Mouse (Mus musculus) heart, adult 8-10 months (tissue): Measurements from ENCODE around the gene Fau. TPM values are rescaled to one million over a fixed set of nuclear protein-coding genes. Genes with fewer than 3 reads are reported as not detected.

ENCODE experiments used
- DNase-seq: peaks from one replicate; pipeline ENCODE4 v3.0.0; 2022; ENCODE audit warnings: low spot score
- total RNA-seq, 4 experiments: library from RNA; stranded (reverse); gene quantifications; 2 replicates each; pipeline ENCODE4 v1.2.4; 2022

The Fau gene
- total RNA-seq, 4 experiments from 2014 or later: 526 to 624 (median 583) TPM

- no peak for DNase-seq
Measured at GRCm38 (mm10) chr19:6045366-6046293, 12.0 kb upstream of the Fau start.

GRCm38 (mm10) chr19:6046294-6047153 is 11.1 kb upstream of the Fau start, which contains the start of gene Syvn1:
TSS of gene Syvn1 (plus strand) at chr19:6046576.
- DNase-seq: peak; percentile 97

GRCm38 (mm10) chr19:6047154-6047898 is 10.3 kb upstream of the Fau start:
- no peak for DNase-seq

GRCm38 (mm10) chr19:6047899-6048166 is 9.8 kb upstream of the Fau start:
- DNase-seq: no peak

- no peak for DNase-seq
Measured at GRCm38 (mm10) chr19:6048681-6049410, 8.8 kb upstream of the Fau start.

GRCm38 (mm10) chr19:6052516-6052915 is 5.1 kb upstream of the Fau start:
- DNase-seq: no peak

GRCm38 (mm10) chr19:6054296-6054695 is 3.3 kb upstream of the Fau start:
- DNase-seq: no peak

GRCm38 (mm10) chr19:6056696-6057095 is 948 bp upstream of the Fau start:
- DNase-seq: no peak

GRCm38 (mm10) chr19:6058513-6058912 is 869 bp downstream of the Fau start:
- no peak for DNase-seq

GRCm38 (mm10) chr19:6058966-6059365 is 1.3 kb downstream of the Fau start:
- DNase-seq: no peak

- peak; percentile 97 for DNase-seq
Measured at GRCm38 (mm10) chr19:6061021-6061533, 3.4 kb downstream of the Fau start, which contains the start of gene Znhit2. TSS of gene Znhit2 (plus strand) at chr19:6061192.

- DNase-seq: no peak
Measured at GRCm38 (mm10) chr19:6061641-6062302, 4.1 kb downstream of the Fau start.

- DNase-seq: no peak
Measured at GRCm38 (mm10) chr19:6062418-6062817, 4.8 kb downstream of the Fau start.

- no peak for DNase-seq
Measured at GRCm38 (mm10) chr19:6063081-6063480, 5.4 kb downstream of the Fau start.

GRCm38 (mm10) chr19:6066571-6066970 is 8.9 kb downstream of the Fau start:
- no peak for DNase-seq

- DNase-seq: peak; percentile 44
Measured at GRCm38 (mm10) chr19:6067011-6067723, 9.5 kb downstream of the Fau start.

- peak; percentile 89 for DNase-seq
Measured at GRCm38 (mm10) chr19:6067724-6068415, 10.2 kb downstream of the Fau start, which contains the start of gene Tm7sf2. TSS of gene Tm7sf2 (minus strand) at chr19:6068373.

GRCm38 (mm10) chr19:6068951-6069350 is 11.3 kb downstream of the Fau start:
- no peak for DNase-seq

- DNase-seq: no peak
Measured at GRCm38 (mm10) chr19:6069851-6070250, 12.2 kb downstream of the Fau start.
